Mouse (Mus musculus) heart, embryonic 15.5 days (tissue): ENCODE measurements around the gene Slc41a1. TPM values are rescaled to one million over a fixed set of nuclear protein-coding genes. Genes with fewer than 3 reads are reported as not detected.
"Not testable (repeated sequence)": the region's sequence is repeated elsewhere in the genome, so short reads cannot be mapped to it uniquely, and the experiment has no call there.

ENCODE experiments used
- ATAC-seq: fragments of 200-750 bp; cut with Nextera tagmentation; replicated peaks from 2 replicates; pipeline ENCODE4 v1.8.0; 2017; ENCODE audit warnings: low read depth, moderate TSS enrichment; ENCODE audit not compliant: insufficient number of reproducible peaks, insufficient read depth, low FRiP score
- H3K27ac ChIP-seq: fragments of 300-500 bp; sonication (generic); 2 replicates; pipeline ENCODE4 v1.5.1; 2015; ENCODE audit warnings: mild to moderate bottlenecking, inconsistent platforms
- H3K27me3 ChIP-seq: fragments of 300-500 bp; sonication (generic); 2 replicates; pipeline ENCODE4 v1.6.1; 2015; ENCODE audit warnings: inconsistent platforms
- H3K36me3 ChIP-seq: fragments of 300-500 bp; sonication (generic); 2 replicates; pipeline ENCODE4 v1.6.1; 2015; ENCODE audit warnings: mild to moderate bottlenecking, inconsistent platforms
- H3K4me1 ChIP-seq: fragments of 300-500 bp; sonication (generic); replicated peaks from 2 replicates; pipeline ENCODE4 v1.6.1; 2015; ENCODE audit warnings: inconsistent platforms
- H3K4me2 ChIP-seq: fragments of 300-500 bp; sonication (generic); 2 replicates; pipeline ENCODE4 v1.6.1; 2015; ENCODE audit warnings: inconsistent platforms, mild to moderate bottlenecking, moderate library complexity
- H3K4me3 ChIP-seq: fragments of 300-500 bp; sonication (generic); 2 replicates; pipeline ENCODE4 v1.5.1; 2015; ENCODE audit warnings: mild to moderate bottlenecking, inconsistent platforms
- H3K9ac ChIP-seq: fragments of 300-500 bp; sonication (generic); 2 replicates; pipeline ENCODE4 v1.6.1; 2015; ENCODE audit warnings: mild to moderate bottlenecking, inconsistent platforms
- H3K9me3 ChIP-seq: fragments of 300-500 bp; sonication (generic); replicated peaks from 2 replicates; pipeline ENCODE4 v1.6.1; 2016; ENCODE audit warnings: inconsistent platforms
- WGBS: fragments of 180-500 bp; shearing (Covaris S2); methylation state at CpG from one replicate; pipeline ENCODE4 v1.1.7; 2015; ENCODE audit warnings: mixed read lengths; 5-methylcytosine and 5-hydroxymethylcytosine counted together
- polyA plus RNA-seq: library from polyadenylated mRNA; unstranded; fragments of >200 nt; fragmentation: Nextera tagmentation; extraction: Ambion mirVana; gene quantifications from 2 replicates; pipeline ENCODE4 v1.2.1, GENCODE M21; 2015

Gene Slc41a1
- polyA plus RNA-seq, 1 experiment from 2014 or later = 8.9 TPM

- no peaks in the 10 kb centered on the region for H3K36me3 ChIP-seq
- H3K9ac ChIP-seq = no peak overlapping the region
- H3K27ac ChIP-seq = no peak overlapping the region
- 43% methylated on average over 9 of the region's 9 CpGs for WGBS
- 0 out of 2 replicates have a peak, but pooled peaks cover 3% of the 10 kb centered on the region for H3K4me1 ChIP-seq
- no peaks in the 10 kb centered on the region for H3K9me3 ChIP-seq
- ATAC-seq = no peak
- H3K4me2 ChIP-seq = no peak overlapping the region
- H3K27me3 ChIP-seq = no peaks in the 10 kb centered on the region
- no peak overlapping the region for H3K4me3 ChIP-seq
Observed at GRCm38 (mm10) chr1:131812006-131812405, 15.3 kb upstream of the Slc41a1 start.

- no peak overlapping the region for H3K4me3 ChIP-seq
- ATAC-seq = no peak
- H3K27me3 ChIP-seq = no peaks in the 10 kb centered on the region
- H3K9ac ChIP-seq = no peak overlapping the region
- no peaks in the 10 kb centered on the region for H3K36me3 ChIP-seq
- H3K9me3 ChIP-seq = no peaks in the 10 kb centered on the region
- 0 out of 2 replicates have a peak, but pooled peaks cover 3% of the 10 kb centered on the region for H3K4me1 ChIP-seq
- no peak overlapping the region for H3K27ac ChIP-seq
- WGBS = 84% methylated on average over 9 of the region's 9 CpGs
- no peak overlapping the region for H3K4me2 ChIP-seq
Observed at GRCm38 (mm10) chr1:131812631-131813295, 14.5 kb upstream of the Slc41a1 start.

- H3K4me1 ChIP-seq = 0 out of 2 replicates have a peak, but pooled peaks cover 3% of the 10 kb centered on the region
Observed at GRCm38 (mm10) chr1:131813731-131814130, 13.6 kb upstream of the Slc41a1 start.

GRCm38 (mm10) chr1:131814191-131814590 is 13.1 kb upstream of the Slc41a1 start:
- WGBS = 85% methylated on average over 3 of the region's 3 CpGs

More at GRCm38 (mm10) chr1:131813731-131814130, 13.6 kb upstream of the Slc41a1 start:
- no peak overlapping the region for H3K4me2 ChIP-seq
- 80% methylated on average over 4 of the region's 4 CpGs for WGBS
- H3K36me3 ChIP-seq = no peaks in the 10 kb centered on the region
- no peaks in the 10 kb centered on the region for H3K27me3 ChIP-seq
- no peak for ATAC-seq
- H3K9ac ChIP-seq = no peak overlapping the region
- no peak overlapping the region for H3K4me3 ChIP-seq
- 0 out of 2 replicates have a peak, but pooled peaks cover 1% of the 10 kb centered on the region for H3K9me3 ChIP-seq
- H3K27ac ChIP-seq = no peak overlapping the region

DNA sequence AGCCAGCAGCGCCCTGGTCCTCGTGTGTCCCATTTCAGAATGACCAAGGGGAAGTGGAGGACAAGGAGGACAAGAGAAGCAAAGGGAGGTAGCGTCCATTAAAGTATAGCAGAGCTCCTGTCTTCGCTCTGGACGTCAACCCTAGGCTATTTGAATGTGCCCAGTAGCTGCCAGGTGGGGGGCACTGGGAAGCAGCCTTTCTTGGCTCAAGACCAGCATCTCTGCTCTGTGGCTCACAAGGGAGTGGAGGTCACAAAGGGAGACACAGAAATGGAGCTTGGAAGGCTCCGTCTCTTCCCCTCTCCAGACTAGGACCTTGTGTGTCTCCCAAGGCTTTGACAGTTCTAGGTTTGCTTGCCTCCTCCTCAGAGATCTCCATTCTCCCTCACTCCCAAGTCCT is 10.4 kb upstream of the Slc41a1 start:
- no peak for ATAC-seq
- 76% methylated on average over 6 of the region's 6 CpGs for WGBS

More at GRCm38 (mm10) chr1:131814191-131814590, 13.1 kb upstream of the Slc41a1 start:
- Histone ChIP-seq H3K4me1 (0 out of 2 replicates have a peak, but pooled peaks cover 3% of the 10 kb centered on the region), H3K9ac (no peak overlapping the region), H3K4me2 (no peak overlapping the region), H3K9me3 (peaks cover 6% of the 10 kb centered on the region; the same call in 1 of the 2 replicates), H3K27me3 (no peaks in the 10 kb centered on the region), H3K4me3 (no peak overlapping the region), H3K36me3 (no peaks in the 10 kb centered on the region), H3K27ac (no peak overlapping the region)
- no peak for ATAC-seq

GRCm38 (mm10) chr1:131820353-131820752 is 6.9 kb upstream of the Slc41a1 start:
- WGBS = 69% methylated on average over 9 of the region's 9 CpGs
- H3K36me3 ChIP-seq, H3K4me1 ChIP-seq, H3K4me2 ChIP-seq, H3K4me3 ChIP-seq, H3K27me3 ChIP-seq, H3K27ac ChIP-seq, H3K9me3 ChIP-seq, H3K9ac ChIP-seq, ATAC-seq: not testable (repeated sequence)

More for the DNA sequence above, 10.4 kb upstream of the Slc41a1 start:
- Histone ChIP-seq H3K36me3 (no peaks in the 10 kb centered on the region), H3K27ac (no peak overlapping the region), H3K27me3 (no peaks in the 10 kb centered on the region), H3K4me3 (no peak overlapping the region), H3K9me3 (peaks cover 8% of the 10 kb centered on the region; the same call in 1 of the 2 replicates), H3K4me2 (no peak overlapping the region), H3K9ac (no peak overlapping the region), H3K4me1 (0 out of 2 replicates have a peak, but pooled peaks cover 2% of the 10 kb centered on the region)

- no peak for ATAC-seq
- no peaks in the 10 kb centered on the region for H3K4me1 ChIP-seq
- 82% methylated on average over 10 of the region's 10 CpGs for WGBS
Observed at GRCm38 (mm10) chr1:131820887-131821328, 6.4 kb upstream of the Slc41a1 start.

DNA sequence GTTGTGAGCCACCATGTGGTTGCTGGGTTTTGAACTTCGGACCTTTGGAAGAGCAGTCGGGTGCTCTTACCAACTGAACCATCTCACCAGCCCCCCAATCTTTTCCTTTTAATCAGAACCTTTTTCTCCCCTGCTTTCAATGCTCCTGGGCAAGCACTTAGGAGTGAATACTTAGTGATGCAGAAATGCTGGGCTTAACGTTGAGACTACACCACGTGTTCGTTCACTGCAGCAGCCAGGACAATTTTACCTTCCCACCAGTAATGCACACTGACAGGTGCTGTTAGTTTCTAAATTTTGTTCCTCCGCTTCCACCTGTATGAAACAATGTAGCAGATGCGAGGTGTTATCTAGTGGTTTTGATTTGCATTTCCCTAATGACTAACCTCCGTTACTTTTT is 5.0 kb upstream of the Slc41a1 start:
- WGBS = 76% methylated on average over 8 of the region's 8 CpGs
- H3K9me3 ChIP-seq = peaks cover 8% of the 10 kb centered on the region; the same call in 1 of the 2 replicates
- no peak overlapping the region for H3K4me2 ChIP-seq
- no peaks in the 10 kb centered on the region for H3K27me3 ChIP-seq
- no peak overlapping the region for H3K9ac ChIP-seq
- no peak overlapping the region for H3K4me3 ChIP-seq
- H3K27ac ChIP-seq = no peak overlapping the region
- no peaks in the 10 kb centered on the region for H3K36me3 ChIP-seq
- no peak for ATAC-seq
- peaks cover 4% of the 10 kb centered on the region for H3K4me1 ChIP-seq

More at GRCm38 (mm10) chr1:131820887-131821328, 6.4 kb upstream of the Slc41a1 start:
- Histone ChIP-seq H3K27ac (no peak overlapping the region), H3K27me3 (no peaks in the 10 kb centered on the region), H3K4me3 (no peak overlapping the region), H3K9ac (no peak overlapping the region), H3K9me3 (peaks cover 8% of the 10 kb centered on the region; the same call in 1 of the 2 replicates), H3K36me3 (no peaks in the 10 kb centered on the region), H3K4me2 (no peak overlapping the region)

DNA sequence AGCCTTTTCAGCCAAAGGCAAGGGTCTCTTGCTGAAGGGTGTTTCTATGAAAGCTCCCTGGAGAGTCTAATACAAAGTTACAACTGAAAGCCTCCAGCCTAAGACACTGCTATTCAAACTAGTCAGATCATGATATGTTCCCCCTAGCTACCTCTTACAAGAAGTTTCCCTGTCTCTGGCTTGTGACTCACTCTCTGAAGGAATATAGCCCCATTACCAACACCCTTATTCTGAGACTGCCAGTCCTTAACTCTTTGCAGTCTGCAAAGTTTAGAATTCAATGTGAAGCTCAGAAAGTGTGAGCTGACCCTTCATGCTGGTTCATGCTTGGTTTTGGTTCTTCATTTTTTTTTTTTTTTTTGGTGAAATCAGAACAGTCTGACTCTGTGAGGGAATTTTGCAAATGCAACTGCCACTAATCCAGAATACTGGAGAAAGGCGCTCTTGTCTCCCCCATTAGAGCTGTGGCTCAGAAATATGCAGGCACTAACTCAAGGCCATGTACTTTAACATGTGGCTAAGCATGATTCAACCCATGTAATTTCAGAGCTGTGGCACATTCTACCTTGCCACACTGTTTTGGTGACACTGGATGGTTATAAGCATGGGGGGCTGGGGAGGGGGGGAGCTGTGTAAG is 4.3 kb upstream of the Slc41a1 start:
- no peak overlapping the region for H3K4me3 ChIP-seq
- H3K9me3 ChIP-seq = peaks cover 8% of the 10 kb centered on the region; the same call in 1 of the 2 replicates
- no peak overlapping the region for H3K9ac ChIP-seq
- H3K4me2 ChIP-seq = no peak overlapping the region
- no peak overlapping the region for H3K27ac ChIP-seq
- no peaks in the 10 kb centered on the region for H3K27me3 ChIP-seq
- ATAC-seq = no peak
- no peaks in the 10 kb centered on the region for H3K36me3 ChIP-seq
- 91% methylated on average over 1 of the region's 1 CpGs for WGBS
- H3K4me1 ChIP-seq = peaks cover 5% of the 10 kb centered on the region

- no peaks in the 10 kb centered on the region for H3K27me3 ChIP-seq
- H3K36me3 ChIP-seq = no peaks in the 10 kb centered on the region
- H3K4me1 ChIP-seq = peaks cover 5% of the 10 kb centered on the region
- H3K4me2 ChIP-seq = no peak overlapping the region
- no peak overlapping the region for H3K4me3 ChIP-seq
- ATAC-seq = no peak
- H3K27ac ChIP-seq = no peak overlapping the region
- H3K9me3 ChIP-seq = peaks cover 8% of the 10 kb centered on the region; the same call in 1 of the 2 replicates
- WGBS = 39% methylated on average over 5 of the region's 5 CpGs
- no peak overlapping the region for H3K9ac ChIP-seq
Observed at GRCm38 (mm10) chr1:131823563-131823962, 3.7 kb upstream of the Slc41a1 start.

GRCm38 (mm10) chr1:131824528-131825181 is 2.6 kb upstream of the Slc41a1 start:
- no peaks in the 10 kb centered on the region for H3K27me3 ChIP-seq
- H3K9ac ChIP-seq = no peak overlapping the region
- ATAC-seq = no peak
- H3K9me3 ChIP-seq = no peaks in the 10 kb centered on the region
- no peak overlapping the region for H3K4me2 ChIP-seq
- no peak overlapping the region for H3K27ac ChIP-seq
- peaks cover 12% of the 10 kb centered on the region for H3K4me1 ChIP-seq
- WGBS = 84% methylated on average over 11 of the region's 11 CpGs
- H3K4me3 ChIP-seq = no peak overlapping the region
- H3K36me3 ChIP-seq = no peaks in the 10 kb centered on the region
